Mouse (Mus musculus): ENCODE measurements at regions not wholly inside any gene's neighbourhood (a gene's known extent, or its start where the extent isn't known, plus 50 kb on each side); places are given as distances from the start of the nearest gene placed in this dataset.
"Not testable (repeated sequence)": the region's sequence is repeated elsewhere in the genome, so short reads cannot be mapped to it uniquely, and the experiment has no call there.

DNA sequence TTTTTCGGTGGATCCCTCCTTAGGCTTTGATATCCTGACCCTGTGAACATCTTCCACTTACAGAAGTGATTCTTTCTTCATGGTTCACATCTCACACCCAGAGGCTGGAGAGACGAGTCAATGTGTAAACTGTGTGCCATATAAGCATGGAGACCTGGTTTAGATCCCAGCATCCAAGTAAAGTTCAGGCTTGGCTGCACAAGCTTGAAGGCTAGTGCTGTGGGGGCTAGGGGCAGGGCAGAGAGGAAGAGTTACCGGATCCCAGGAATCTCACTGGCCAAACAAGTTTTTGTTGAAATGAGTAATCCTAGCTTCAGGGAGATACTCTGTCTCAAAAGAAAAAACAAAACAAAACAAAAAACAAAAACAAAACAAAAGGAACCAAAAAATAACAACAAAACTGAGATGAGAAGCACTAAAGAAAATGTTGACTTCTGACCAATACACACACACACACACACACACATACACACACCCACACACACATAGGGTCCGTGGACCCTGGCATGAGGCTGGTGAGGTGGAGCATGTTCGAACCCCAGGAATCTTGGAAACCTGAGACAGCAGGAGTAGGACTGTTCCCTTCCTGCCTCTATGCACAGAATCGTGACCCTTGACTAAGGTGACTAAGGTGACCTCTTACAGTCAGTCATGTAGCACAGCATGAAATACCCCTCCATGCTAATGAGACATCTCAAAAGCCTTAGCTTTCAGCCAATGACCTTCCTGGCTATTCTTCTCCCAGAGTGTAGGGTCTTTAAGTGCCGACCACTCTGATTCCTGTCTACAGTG is 55.2 kb downstream of the Gm12728 start:
- in situ Hi-C loops (cut with MboI; ENCODE audit: low sequenced_read_pairs in 2 of 2, unreplicated experiment in 2 of 2): no loop called here
- DNase-seq (ENCODE audit: low read depth, low spot score): no peak
- Histone ChIP-seq H3K4me1 (ENCODE audit: control insufficient read depth in 2 of 2, insufficient read depth in 2 of 2, low read length in 2 of 2, poor library complexity in 1 of 2) (no peaks in the 10 kb centered on the region), H3K27ac (ENCODE audit: insufficient read depth, low read depth, low read length, poor library complexity, severe bottlenecking) (no peak overlapping the region), H3K9me3 (ENCODE audit: control insufficient read depth, insufficient read depth, low read depth, low read length) (no peaks in the 10 kb centered on the region), H3K9ac (ENCODE audit: insufficient read depth, low read depth, low read length, poor library complexity, severe bottlenecking) (no peak overlapping the region), H3K36me3 (ENCODE audit: control insufficient read depth, insufficient read depth, low read length, poor library complexity, severe bottlenecking) (no peaks in the 10 kb centered on the region), H3K4me3 (ENCODE audit: insufficient read depth in 1 of 2, low read depth in 1 of 2, low read length in 2 of 2, poor library complexity in 1 of 2, severe bottlenecking in 1 of 2) (no peak overlapping the region)
- TF ChIP-seq ZC3H11A (IDR thresholded peaks at IDR 0.05; ENCODE audit: borderline replicate concordance, low read depth, low read length) (no peak), CHD2 (IDR thresholded peaks at IDR 0.05; ENCODE audit: low read depth, low read length) (no peak), MAFK (IDR thresholded peaks at IDR 0.05; ENCODE audit: insufficient read depth, low read depth, low read length) (no peak), HCFC1 (IDR thresholded peaks at IDR 0.05; ENCODE audit: borderline replicate concordance, insufficient read depth, low read length) (no peak), ZNF384 (IDR thresholded peaks at IDR 0.05; ENCODE audit: low read depth, low read length) (no peak)

GRCm38 (mm10) chr4:105845998-105846989 is 56.6 kb downstream of the Gm12728 start:
- H3K36me3 ChIP-seq (ENCODE audit: control insufficient read depth, insufficient read depth, low read length, poor library complexity, severe bottlenecking); H3K27ac ChIP-seq (ENCODE audit: insufficient read depth, low read depth, low read length, poor library complexity, severe bottlenecking); DNase-seq (ENCODE audit: low read depth, low spot score); H3K9ac ChIP-seq (ENCODE audit: insufficient read depth, low read depth, low read length, poor library complexity, severe bottlenecking); H3K9me3 ChIP-seq (ENCODE audit: control insufficient read depth, insufficient read depth, low read depth, low read length); H3K4me1 ChIP-seq (ENCODE audit: control insufficient read depth in 2 of 2, insufficient read depth in 2 of 2, low read length in 2 of 2, poor library complexity in 1 of 2); in situ Hi-C loops (cut with MboI; ENCODE audit: low sequenced_read_pairs in 2 of 2, unreplicated experiment in 2 of 2); H3K4me3 ChIP-seq (ENCODE audit: insufficient read depth in 1 of 2, low read depth in 1 of 2, low read length in 2 of 2, poor library complexity in 1 of 2, severe bottlenecking in 1 of 2): not testable (repeated sequence)

DNA sequence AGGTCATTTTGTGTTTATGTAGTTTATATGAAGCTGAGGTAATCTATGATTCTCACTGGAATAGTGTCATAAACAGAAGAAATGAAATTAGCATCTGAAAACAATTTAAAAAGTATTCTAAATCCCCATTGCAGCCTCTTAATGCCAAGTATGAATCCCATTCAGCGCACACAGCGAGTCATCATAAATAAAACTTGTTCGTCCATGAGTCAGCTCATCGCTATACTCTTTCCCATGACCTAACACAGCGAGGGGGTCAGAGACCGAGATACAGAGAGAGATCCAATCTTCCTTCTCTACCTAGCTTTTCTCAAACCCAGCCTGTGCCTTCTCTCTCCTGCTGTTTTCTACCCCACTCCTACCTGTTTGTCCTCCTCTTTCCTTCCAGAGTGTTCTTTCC is 63.4 kb downstream of the Gm12728 start:
- in situ Hi-C loops (cut with MboI; ENCODE audit: low sequenced_read_pairs in 2 of 2, unreplicated experiment in 2 of 2): no loop called here
- no peak for DNase-seq (ENCODE audit: low read depth, low spot score)
- Histone ChIP-seq H3K27ac (ENCODE audit: insufficient read depth, low read depth, low read length, poor library complexity, severe bottlenecking) (no peak overlapping the region), H3K9ac (ENCODE audit: insufficient read depth, low read depth, low read length, poor library complexity, severe bottlenecking) (no peak overlapping the region), H3K4me3 (ENCODE audit: insufficient read depth in 1 of 2, low read depth in 1 of 2, low read length in 2 of 2, poor library complexity in 1 of 2, severe bottlenecking in 1 of 2) (no peak overlapping the region), H3K9me3 (ENCODE audit: control insufficient read depth, insufficient read depth, low read depth, low read length) (no peaks in the 10 kb centered on the region), H3K4me1 (ENCODE audit: control insufficient read depth in 2 of 2, insufficient read depth in 2 of 2, low read length in 2 of 2, poor library complexity in 1 of 2) (no peaks in the 10 kb centered on the region), H3K36me3 (ENCODE audit: control insufficient read depth, insufficient read depth, low read length, poor library complexity, severe bottlenecking) (no peaks in the 10 kb centered on the region)
- TF ChIP-seq ZNF384 (IDR thresholded peaks at IDR 0.05; ENCODE audit: low read depth, low read length) (no peak), HCFC1 (IDR thresholded peaks at IDR 0.05; ENCODE audit: borderline replicate concordance, insufficient read depth, low read length) (no peak), CHD2 (IDR thresholded peaks at IDR 0.05; ENCODE audit: low read depth, low read length) (no peak), MAFK (IDR thresholded peaks at IDR 0.05; ENCODE audit: insufficient read depth, low read depth, low read length) (no peak), ZC3H11A (IDR thresholded peaks at IDR 0.05; ENCODE audit: borderline replicate concordance, low read depth, low read length) (no peak)

GRCm38 (mm10) chr4:105859052-105859864 is 69.6 kb downstream of the Gm12728 start:
- H3K4me3 ChIP-seq (ENCODE audit: insufficient read depth in 1 of 2, low read depth in 1 of 2, low read length in 2 of 2, poor library complexity in 1 of 2, severe bottlenecking in 1 of 2): no peak overlapping the region
- TF ChIP-seq ZNF384 (IDR thresholded peaks at IDR 0.05; ENCODE audit: low read depth, low read length) (no peak), HCFC1 (IDR thresholded peaks at IDR 0.05; ENCODE audit: borderline replicate concordance, insufficient read depth, low read length) (no peak), CHD2 (IDR thresholded peaks at IDR 0.05; ENCODE audit: low read depth, low read length) (no peak), MAFK (IDR thresholded peaks at IDR 0.05; ENCODE audit: insufficient read depth, low read depth, low read length) (no peak), ZC3H11A (IDR thresholded peaks at IDR 0.05; ENCODE audit: borderline replicate concordance, low read depth, low read length) (no peak)
- H3K27ac ChIP-seq (ENCODE audit: insufficient read depth, low read depth, low read length, poor library complexity, severe bottlenecking): no peak overlapping the region
- no peaks in the 10 kb centered on the region for H3K36me3 ChIP-seq (ENCODE audit: control insufficient read depth, insufficient read depth, low read length, poor library complexity, severe bottlenecking)
- H3K9me3 ChIP-seq (ENCODE audit: control insufficient read depth, insufficient read depth, low read depth, low read length): no peaks in the 10 kb centered on the region
- DNase-seq (ENCODE audit: low read depth, low spot score): no peak
- no peak overlapping the region for H3K9ac ChIP-seq (ENCODE audit: insufficient read depth, low read depth, low read length, poor library complexity, severe bottlenecking)
- in situ Hi-C loops (cut with MboI; ENCODE audit: low sequenced_read_pairs in 2 of 2, unreplicated experiment in 2 of 2): no loop called here
- no peaks in the 10 kb centered on the region for H3K4me1 ChIP-seq (ENCODE audit: control insufficient read depth in 2 of 2, insufficient read depth in 2 of 2, low read length in 2 of 2, poor library complexity in 1 of 2)
